18 mouse cellular contexts compared by ENCODE assay signal in the genomic region with DNA sequence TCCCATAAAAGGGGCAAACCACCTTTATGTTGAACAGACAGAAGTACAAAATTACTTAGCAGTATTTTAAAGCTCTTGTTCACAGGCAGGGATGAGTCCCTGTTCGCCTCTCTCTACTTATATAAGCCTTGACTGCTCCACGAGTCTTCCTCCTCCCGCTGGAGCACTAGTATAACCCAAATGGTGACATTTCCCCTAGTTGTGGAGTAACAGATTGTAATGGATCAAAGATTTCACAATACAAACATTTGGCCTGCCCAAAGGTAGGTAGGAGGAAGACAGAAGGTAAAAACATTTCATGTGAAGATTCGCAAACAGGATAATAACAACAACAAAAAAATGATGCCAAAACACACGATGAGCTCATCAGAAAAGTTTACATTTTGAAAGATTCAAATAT.
DNase-seq lines count a peak whose midpoint lies in the region; ATAC-seq and TF ChIP-seq lines count a peak whose summit lies in the region.
"Had no signal": no experiment of that assay in that cellular context is flagged by ENCODE, and none has a peak within 500 bp of the region (broad histone marks: within the 10 kb centered on the region; RNA-seq: fewer than 3 reads in every experiment).

No protein-coding gene starts in this region.

- no peak overlapping the region for H3K9ac ChIP-seq in liver, postnatal 0 days (replicated peaks)
- H3K9ac ChIP-seq in liver, embryonic 11.5 days (ENCODE audit: low read depth, low read length): no peak overlapping the region
- H3K9ac ChIP-seq: heart, embryonic 13.5 days; hindbrain, embryonic 15.5 days had no signal

- H3K4me2 ChIP-seq in liver, postnatal 0 days (ENCODE audit: low read depth, low read length): no peak overlapping the region
- no peak overlapping the region for H3K4me2 ChIP-seq in liver, embryonic 11.5 days
- H3K4me2 ChIP-seq: heart, embryonic 13.5 days; hindbrain, embryonic 15.5 days had no signal

- no peaks in the 10 kb centered on the region for H3K9me3 ChIP-seq in liver, postnatal 0 days (ENCODE audit: low read length)
- no peaks in the 10 kb centered on the region for H3K9me3 ChIP-seq in liver, embryonic 11.5 days (ENCODE audit: control insufficient read depth, low read length)
- H3K9me3 ChIP-seq: embryonic facial prominence, embryonic 10.5 days; forebrain, embryonic 10.5 days; heart, embryonic 13.5 days; hindbrain, embryonic 15.5 days had no signal

- H3K27ac ChIP-seq in layer of hippocampus, adult 2 months: peak overlapping the region; percentile 88
- no peak overlapping the region for H3K27ac ChIP-seq in liver, postnatal 0 days (ENCODE audit: low read depth)
- H3K27ac ChIP-seq in liver, embryonic 11.5 days (ENCODE audit: low read depth, low read length): no peak overlapping the region
- H3K27ac ChIP-seq: embryonic facial prominence, embryonic 10.5 days; forebrain, embryonic 10.5 days; heart, embryonic 13.5 days; hindbrain, embryonic 15.5 days had no signal

- TF ChIP-seq EP300 in liver, postnatal 0 days (IDR thresholded peaks at IDR 0.05; ENCODE audit: low read depth): no peak

- DNase-seq in heart, adult 11 months: peak; percentile 40
- DNase-seq in heart, adult 18-20 months: no peak
- peak in 1 of 2 experiments; percentile 57 for DNase-seq in layer of hippocampus, adult 2 months (ENCODE audit: low spot score in 2 of 2)
- no peak for DNase-seq in layer of hippocampus, adult 11-12 months (ENCODE audit: low spot score)
- no peak for DNase-seq in liver, postnatal 0 days
- no peak for DNase-seq in liver, embryonic 11.5 days (ENCODE audit: low spot score)
- DNase-seq: adrenal gland, postnatal 10 days; cerebellum, adult 11-12 months; cerebellum, adult 9-10 months; cerebellum, postnatal 25 days; gastrocnemius, postnatal 10 days; heart, postnatal 36 days had no signal

- no peaks in the 10 kb centered on the region for H3K4me1 ChIP-seq in liver, postnatal 0 days (ENCODE audit: insufficient read depth)
- H3K4me1 ChIP-seq in liver, embryonic 11.5 days (replicated peaks; ENCODE audit: control insufficient read depth, insufficient read depth, low read length): no peaks in the 10 kb centered on the region
- H3K4me1 ChIP-seq: embryonic facial prominence, embryonic 10.5 days; hindbrain, embryonic 15.5 days had no signal

- 66% methylated on average over 5 of the region's 5 CpGs for whole genome bisulfite sequencing in liver, postnatal 0 days (ENCODE audit: insufficient replicate concordance)
- WGBS in liver, embryonic 11.5 days: 85% methylated on average over 5 of the region's 5 CpGs

- no peaks in the 10 kb centered on the region for H3K27me3 ChIP-seq in liver, postnatal 0 days (ENCODE audit: insufficient read depth, low read length)
- H3K27me3 ChIP-seq in liver, embryonic 11.5 days (replicated peaks; ENCODE audit: control insufficient read depth, insufficient read depth, low read length): no peaks in the 10 kb centered on the region
- H3K27me3 ChIP-seq: heart, embryonic 13.5 days; hindbrain, embryonic 15.5 days had no signal

- TF ChIP-seq CTCF in layer of hippocampus, adult 2 months (conservative IDR thresholded peaks at IDR 0.05): no peak
- no peak for TF ChIP-seq CTCF in liver, postnatal 0 days (IDR thresholded peaks at IDR 0.05; ENCODE audit: low read depth)

- peak; percentile 64 for ATAC-seq in liver, postnatal 0 days
- ATAC-seq in liver, embryonic 11.5 days (replicated peaks; ENCODE audit: low FRiP score): no peak
- no peak for ATAC-seq in megakaryocyte-erythroid progenitor cell, adult 5-6 weeks (replicated peaks; ENCODE audit: low FRiP score, low TSS enrichment, poor library complexity, severe bottlenecking)
- ATAC-seq: forebrain, embryonic 14.5 days had no signal

- no peak overlapping the region for H3K4me3 ChIP-seq in layer of hippocampus, adult 2 months
- no peak overlapping the region for H3K4me3 ChIP-seq in liver, postnatal 0 days (ENCODE audit: low read depth, low read length)
- no peak overlapping the region for H3K4me3 ChIP-seq in liver, embryonic 11.5 days (ENCODE audit: low read depth, low read length)
- H3K4me3 ChIP-seq: embryonic facial prominence, embryonic 10.5 days; forebrain, embryonic 10.5 days; heart, embryonic 13.5 days; hindbrain, embryonic 15.5 days had no signal

- H3K36me3 ChIP-seq in liver, postnatal 0 days (replicated peaks; ENCODE audit: insufficient read depth, low read length): no peaks in the 10 kb centered on the region
- no peaks in the 10 kb centered on the region for H3K36me3 ChIP-seq in liver, embryonic 11.5 days (ENCODE audit: control insufficient read depth, insufficient read depth, low read length)
- H3K36me3 ChIP-seq: embryonic facial prominence, embryonic 10.5 days; forebrain, embryonic 10.5 days; heart, embryonic 13.5 days had no signal
